Mouse (Mus musculus) intestine, embryonic 15.5 days (tissue): Measurements from ENCODE around the gene Rps6kc1. TPM values are rescaled to one million over a fixed set of nuclear protein-coding genes. Genes with fewer than 3 reads are reported as not detected.

ENCODE experiments used
- ATAC-seq: fragments of 200-750 bp; cut with Nextera tagmentation; 2 replicates; pipeline ENCODE4 v1.8.0; 2017; ENCODE audit warnings: moderate TSS enrichment, moderate library complexity
- H3K27ac ChIP-seq: fragments of 300-500 bp; sonication (generic); 2 replicates; pipeline ENCODE4 v1.5.1; 2015; ENCODE audit warnings: mild to moderate bottlenecking, inconsistent platforms
- H3K27me3 ChIP-seq: fragments of 300-500 bp; sonication (generic); replicated peaks from 2 replicates; pipeline ENCODE4 v1.6.1; 2015; ENCODE audit warnings: inconsistent platforms
- H3K36me3 ChIP-seq: fragments of 300-500 bp; sonication (generic); 2 replicates; pipeline ENCODE4 v1.6.1; 2015; ENCODE audit warnings: inconsistent platforms
- H3K4me1 ChIP-seq: fragments of 300-500 bp; sonication (generic); replicated peaks from 2 replicates; pipeline ENCODE4 v1.6.1; 2015; ENCODE audit warnings: inconsistent platforms
- H3K4me2 ChIP-seq: fragments of 300-500 bp; sonication (generic); replicated peaks from 2 replicates; pipeline ENCODE4 v1.6.1; 2015; ENCODE audit warnings: mild to moderate bottlenecking, inconsistent platforms
- H3K4me3 ChIP-seq: fragments of 300-500 bp; sonication (generic); replicated peaks from 2 replicates; pipeline ENCODE4 v1.5.1; 2015; ENCODE audit warnings: inconsistent platforms
- H3K9ac ChIP-seq: fragments of 300-500 bp; sonication (generic); 2 replicates; pipeline ENCODE4 v1.6.1; 2015; ENCODE audit warnings: inconsistent platforms
- H3K9me3 ChIP-seq: fragments of 300-500 bp; sonication (generic); 2 replicates; pipeline ENCODE4 v1.6.1; 2016; ENCODE audit warnings: inconsistent platforms
- WGBS: fragments of 180-500 bp; shearing (Covaris S2); methylation state at CpG from one replicate; pipeline ENCODE4 v1.1.7; 2015; 5-methylcytosine and 5-hydroxymethylcytosine counted together
- polyA plus RNA-seq: library from polyadenylated mRNA; unstranded; fragments of >200 nt; fragmentation: Nextera tagmentation; extraction: Ambion mirVana; gene quantifications from 2 replicates; pipeline ENCODE4 v1.2.1, GENCODE M21; 2015

Gene Rps6kc1
- polyA plus RNA-seq = 12.1 TPM in 2 replicates

DNA sequence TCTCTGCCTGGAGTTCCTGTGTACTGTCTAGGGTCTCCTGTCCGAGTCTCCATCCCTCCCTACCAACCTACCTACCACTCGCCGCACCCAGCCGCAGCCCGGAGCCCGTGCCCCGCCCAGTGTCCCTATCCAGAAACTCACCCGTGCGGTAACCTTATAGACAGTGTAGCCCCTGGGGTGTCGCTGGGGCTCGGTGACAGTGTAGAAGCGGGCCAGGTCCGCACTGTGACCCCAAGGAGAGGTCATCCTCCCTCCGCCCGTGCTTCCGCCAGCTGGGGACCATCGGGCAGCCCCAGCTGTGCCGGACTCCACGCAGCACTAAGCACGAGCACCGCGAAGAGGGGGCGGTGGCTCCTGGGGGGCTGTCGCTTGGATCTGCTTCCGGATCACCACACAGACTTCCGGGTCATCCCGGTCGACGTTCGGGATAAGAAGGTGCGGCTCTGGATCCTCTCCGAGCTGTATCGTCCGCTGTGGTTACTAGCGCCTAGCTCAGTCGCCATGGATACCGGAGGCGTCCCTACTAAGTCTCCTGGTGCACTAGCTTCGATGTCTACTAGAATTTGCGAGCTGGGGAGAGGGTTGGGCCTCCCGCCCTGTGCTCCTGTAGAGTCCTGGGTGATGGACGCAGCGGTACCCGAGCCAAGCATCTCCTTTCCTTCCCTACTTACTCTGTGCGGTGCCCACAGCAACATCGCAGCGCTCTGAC is at the start of gene Rps6kc1:
Gene Rps6kc1 (minus strand): TSS at position 356 of the 709 bp plus-strand sequence.
- peak; percentile 95 for ATAC-seq
- no peaks in the 10 kb centered on the region for H3K36me3 ChIP-seq
- H3K27ac ChIP-seq = peak within 1 kb of the TSS; percentile 54
- no peaks in the 10 kb centered on the region for H3K27me3 ChIP-seq
- peak within 1 kb of the TSS; percentile 80 for H3K9ac ChIP-seq
- peak within 1 kb of the TSS; percentile 85 for H3K4me3 ChIP-seq
- no peaks in the 10 kb centered on the region for H3K9me3 ChIP-seq
- peaks cover 10% of the 10 kb centered on the region for H3K4me1 ChIP-seq
- under 1% methylated on average over 47 of the region's 47 CpGs for WGBS
- H3K4me2 ChIP-seq = peak within 1 kb of the TSS; percentile 90

DNA sequence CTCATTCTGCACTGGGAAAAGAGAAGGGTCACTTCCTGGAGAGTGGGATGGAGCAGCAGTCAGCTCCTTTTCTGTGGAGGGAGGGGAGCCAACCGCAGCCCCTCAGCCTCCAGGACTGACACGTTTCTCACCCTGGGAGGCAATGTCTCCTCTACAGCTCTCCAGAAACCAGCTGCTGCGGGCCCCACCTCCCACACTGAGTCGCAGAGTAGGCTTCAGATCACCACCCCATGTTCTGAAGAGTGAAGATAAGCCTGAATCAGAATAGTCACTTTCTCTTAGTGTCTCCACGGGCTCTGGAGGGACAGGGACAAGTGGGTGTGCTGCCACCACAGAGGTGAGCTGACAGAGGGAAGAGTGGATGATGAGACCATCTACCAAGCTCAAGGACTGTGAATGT is 47.3 kb upstream of the Rps6kc1 start:
- H3K27ac ChIP-seq = no peak overlapping the region
- no peak overlapping the region for H3K4me3 ChIP-seq
- no peaks in the 10 kb centered on the region for H3K9me3 ChIP-seq
- no peak for ATAC-seq
- H3K27me3 ChIP-seq = no peaks in the 10 kb centered on the region
- no peak overlapping the region for H3K9ac ChIP-seq
- no peaks in the 10 kb centered on the region for H3K4me1 ChIP-seq
- H3K4me2 ChIP-seq = no peak overlapping the region
- peaks cover 11% of the 10 kb centered on the region; the same call in 1 of the 2 replicates for H3K36me3 ChIP-seq
- WGBS = 77% methylated on average over 5 of the region's 5 CpGs

DNA sequence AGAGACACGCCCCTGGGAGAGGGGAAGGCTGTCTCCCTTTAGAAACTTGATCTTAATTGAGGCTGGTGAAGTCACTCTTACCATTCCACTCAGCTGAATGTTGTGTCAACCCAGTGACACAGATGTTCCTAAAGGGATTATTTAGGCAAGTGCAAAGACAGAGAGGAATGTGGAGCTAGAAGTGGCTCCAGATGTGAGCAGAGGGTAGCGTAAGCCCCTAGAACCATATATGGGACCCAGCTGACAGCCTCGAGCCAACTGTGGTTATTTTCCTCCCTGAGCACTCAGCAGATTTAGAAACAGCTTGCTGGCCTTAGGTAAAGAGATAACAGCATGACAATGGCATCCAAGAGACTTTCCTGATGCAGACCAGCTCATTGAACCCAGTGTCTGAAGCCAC is 41.4 kb upstream of the Rps6kc1 start:
- Histone ChIP-seq H3K9me3 (no peaks in the 10 kb centered on the region), H3K27me3 (no peaks in the 10 kb centered on the region), H3K36me3 (peaks cover 17% of the 10 kb centered on the region; the same call in 1 of the 2 replicates), H3K9ac (no peak overlapping the region), H3K4me3 (no peak overlapping the region), H3K27ac (no peak overlapping the region), H3K4me2 (no peak overlapping the region), H3K4me1 (no peaks in the 10 kb centered on the region)
- WGBS = 68% methylated on average over 3 of the region's 3 CpGs
- no peak for ATAC-seq

DNA sequence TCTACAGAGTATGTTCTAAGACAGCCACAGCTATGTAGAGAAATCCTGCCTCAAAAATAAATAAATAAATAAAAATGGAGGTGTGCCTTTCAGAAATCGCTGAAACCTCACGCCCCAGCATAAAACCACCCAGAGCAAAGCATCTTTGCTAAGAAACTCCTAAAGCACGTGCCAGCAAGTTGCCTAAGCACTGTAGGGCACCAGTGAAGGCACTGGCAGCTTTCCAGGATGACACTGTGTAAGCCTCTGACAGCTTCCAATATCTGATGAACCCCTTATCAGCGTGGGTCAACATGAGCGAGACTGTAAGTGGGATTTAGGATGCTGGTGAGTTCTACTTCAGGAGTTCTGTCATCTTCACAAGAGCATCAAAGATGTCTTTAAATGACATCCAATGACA is 39.4 kb upstream of the Rps6kc1 start:
- Histone ChIP-seq H3K36me3 (peaks cover 11% of the 10 kb centered on the region; the same call in 1 of the 2 replicates), H3K27ac (no peak overlapping the region), H3K4me2 (no peak overlapping the region), H3K9me3 (no peaks in the 10 kb centered on the region), H3K9ac (no peak overlapping the region), H3K4me1 (no peaks in the 10 kb centered on the region), H3K4me3 (no peak overlapping the region), H3K27me3 (no peaks in the 10 kb centered on the region)
- WGBS = 80% methylated on average over 5 of the region's 5 CpGs
- no peak for ATAC-seq

DNA sequence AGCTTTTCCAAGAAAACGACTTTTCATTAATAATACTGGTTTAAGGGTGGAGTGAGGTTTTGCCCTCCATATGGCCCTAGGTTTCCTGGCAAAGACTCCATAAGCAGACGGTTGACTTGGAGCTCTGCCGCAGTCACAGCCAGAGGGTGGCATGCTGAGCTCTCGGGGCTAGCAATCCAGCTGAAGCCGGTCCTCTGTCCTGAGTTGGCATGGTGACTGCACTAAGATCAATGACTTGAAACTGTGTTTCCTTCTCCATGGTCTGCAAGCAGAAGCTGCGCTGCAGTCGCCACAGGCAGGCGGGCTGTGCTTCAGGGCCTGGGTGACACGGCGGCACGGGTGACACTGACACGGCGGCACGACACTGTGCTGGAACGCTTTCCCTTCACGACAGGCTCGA is 37.3 kb upstream of the Rps6kc1 start:
- no peak for ATAC-seq
- H3K9ac ChIP-seq = no peak overlapping the region
- H3K4me1 ChIP-seq = no peaks in the 10 kb centered on the region
- no peaks in the 10 kb centered on the region for H3K9me3 ChIP-seq
- H3K27ac ChIP-seq = no peak overlapping the region
- no peaks in the 10 kb centered on the region for H3K27me3 ChIP-seq
- H3K36me3 ChIP-seq = peaks cover 12% of the 10 kb centered on the region
- WGBS = 86% methylated on average over 17 of the region's 17 CpGs
- H3K4me3 ChIP-seq = no peak overlapping the region
- H3K4me2 ChIP-seq = no peak overlapping the region

DNA sequence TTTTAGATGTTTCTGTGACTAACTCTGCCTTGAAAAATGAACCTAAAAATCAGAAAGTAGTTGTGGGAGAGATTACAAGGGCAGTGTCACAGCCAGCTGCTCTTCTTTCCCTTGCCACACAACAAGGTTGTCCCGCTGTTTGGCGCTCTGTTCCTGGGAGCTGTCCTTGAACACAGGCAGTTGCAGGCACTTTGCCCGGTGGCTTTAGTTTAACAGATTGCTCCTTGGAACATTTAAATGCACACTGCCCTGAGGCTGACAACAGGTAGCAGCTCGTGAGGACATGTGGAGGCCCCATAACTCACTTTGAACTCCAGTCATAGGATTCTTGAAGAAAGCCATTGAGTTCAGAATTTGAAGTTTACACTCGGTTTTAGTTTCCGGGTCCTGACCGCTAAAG is 36.9 kb upstream of the Rps6kc1 start:
- 83% methylated on average over 7 of the region's 7 CpGs for WGBS
- H3K36me3 ChIP-seq = peaks cover 16% of the 10 kb centered on the region
- no peaks in the 10 kb centered on the region for H3K27me3 ChIP-seq
- ATAC-seq = no peak
- no peak overlapping the region for H3K4me3 ChIP-seq
- H3K4me2 ChIP-seq = no peak overlapping the region
- H3K27ac ChIP-seq = no peak overlapping the region
- no peaks in the 10 kb centered on the region for H3K4me1 ChIP-seq
- H3K9me3 ChIP-seq = no peaks in the 10 kb centered on the region
- H3K9ac ChIP-seq = no peak overlapping the region

DNA sequence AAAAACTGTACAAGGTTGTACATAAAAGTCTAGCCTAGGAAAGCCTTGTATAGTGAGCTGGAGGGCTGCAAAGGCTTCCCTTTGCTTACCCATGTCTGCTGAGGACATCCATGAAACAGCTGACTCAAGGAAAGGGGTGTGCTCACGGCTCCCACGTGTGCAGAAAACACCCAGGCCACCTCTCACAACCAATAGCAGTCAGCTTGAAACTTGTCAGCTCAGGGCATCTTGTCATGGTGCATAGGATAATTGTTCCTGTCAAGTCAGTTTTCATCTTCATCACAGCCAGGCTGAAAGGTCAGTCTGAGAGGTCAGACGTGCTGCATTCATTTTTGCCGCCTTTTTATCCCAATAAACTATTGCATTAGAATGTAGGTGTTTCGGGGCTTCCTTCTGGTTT is 36.4 kb upstream of the Rps6kc1 start:
- ATAC-seq = no peak
- no peaks in the 10 kb centered on the region for H3K4me1 ChIP-seq
- 83% methylated on average over 5 of the region's 5 CpGs for WGBS
- H3K9ac ChIP-seq = no peak overlapping the region
- no peaks in the 10 kb centered on the region for H3K27me3 ChIP-seq
- H3K36me3 ChIP-seq = peaks cover 16% of the 10 kb centered on the region
- H3K4me3 ChIP-seq = no peak overlapping the region
- H3K4me2 ChIP-seq = no peak overlapping the region
- H3K27ac ChIP-seq = no peak overlapping the region
- no peaks in the 10 kb centered on the region for H3K9me3 ChIP-seq

DNA sequence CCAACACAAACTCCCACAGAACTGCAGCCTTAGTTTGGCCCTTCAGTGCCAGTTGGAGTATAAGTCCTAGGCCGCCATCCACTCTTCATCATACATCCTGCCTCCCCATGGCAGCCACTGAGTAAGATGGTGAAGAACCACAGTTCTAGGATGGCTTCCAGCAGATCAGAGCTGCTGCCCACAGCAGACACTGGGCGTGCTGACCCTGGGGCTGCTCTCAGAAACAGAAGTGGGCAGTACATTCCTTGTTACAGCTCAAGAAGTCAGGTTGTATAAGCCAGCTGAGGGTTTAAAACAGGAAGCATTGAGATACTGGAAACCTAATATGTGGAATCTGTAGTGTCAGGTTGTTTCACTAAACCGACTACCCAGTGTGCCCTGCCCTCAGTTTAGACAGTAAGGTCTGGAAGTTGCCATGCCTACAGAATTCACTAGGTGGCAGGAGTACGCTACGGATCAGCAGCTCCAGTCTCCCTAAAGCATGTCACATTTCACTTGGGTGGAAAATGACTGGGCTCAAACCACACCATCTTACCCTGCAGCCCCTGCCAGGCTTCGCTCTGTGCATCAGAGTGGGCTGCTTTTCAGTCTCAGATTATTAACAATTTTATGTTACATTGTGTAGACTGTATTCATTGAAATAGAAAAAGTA is 32.7 kb upstream of the Rps6kc1 start:
- ATAC-seq = peak; percentile 75; the same call in 1 of the 2 replicates
- Histone ChIP-seq H3K27me3 (no peaks in the 10 kb centered on the region), H3K9ac (no peak overlapping the region), H3K27ac (no peak overlapping the region), H3K36me3 (peaks cover 35% of the 10 kb centered on the region), H3K4me1 (no peaks in the 10 kb centered on the region), H3K4me3 (no peak overlapping the region), H3K9me3 (no peaks in the 10 kb centered on the region), H3K4me2 (no peak overlapping the region)
- 48% methylated on average over 6 of the region's 6 CpGs for WGBS

DNA sequence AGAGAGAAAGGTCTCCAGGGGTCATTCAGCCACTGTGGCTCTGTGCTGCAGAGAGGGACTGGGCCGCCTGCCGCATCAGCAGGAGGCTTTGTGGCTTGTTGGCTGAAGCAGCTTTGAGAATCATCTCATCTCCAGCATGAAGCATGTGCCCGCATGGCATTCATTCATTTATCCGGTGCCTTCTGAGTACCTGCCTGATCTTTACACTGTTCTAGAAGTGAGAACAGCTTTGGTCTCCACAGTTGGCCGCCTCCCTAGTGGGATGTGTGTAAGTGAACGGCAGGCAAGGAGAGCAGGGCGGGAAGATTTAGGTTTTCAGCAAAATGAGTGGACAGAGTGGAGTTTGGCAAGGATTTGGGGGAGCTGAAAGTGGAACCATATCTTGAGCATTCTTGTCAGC is 28.2 kb upstream of the Rps6kc1 start:
- H3K27ac ChIP-seq = no peak overlapping the region
- H3K4me3 ChIP-seq = no peak overlapping the region
- H3K27me3 ChIP-seq = no peaks in the 10 kb centered on the region
- peaks cover 35% of the 10 kb centered on the region for H3K36me3 ChIP-seq
- H3K9me3 ChIP-seq = no peaks in the 10 kb centered on the region
- no peak overlapping the region for H3K9ac ChIP-seq
- WGBS = 93% methylated on average over 7 of the region's 7 CpGs
- ATAC-seq = no peak
- H3K4me1 ChIP-seq = no peaks in the 10 kb centered on the region
- H3K4me2 ChIP-seq = no peak overlapping the region

DNA sequence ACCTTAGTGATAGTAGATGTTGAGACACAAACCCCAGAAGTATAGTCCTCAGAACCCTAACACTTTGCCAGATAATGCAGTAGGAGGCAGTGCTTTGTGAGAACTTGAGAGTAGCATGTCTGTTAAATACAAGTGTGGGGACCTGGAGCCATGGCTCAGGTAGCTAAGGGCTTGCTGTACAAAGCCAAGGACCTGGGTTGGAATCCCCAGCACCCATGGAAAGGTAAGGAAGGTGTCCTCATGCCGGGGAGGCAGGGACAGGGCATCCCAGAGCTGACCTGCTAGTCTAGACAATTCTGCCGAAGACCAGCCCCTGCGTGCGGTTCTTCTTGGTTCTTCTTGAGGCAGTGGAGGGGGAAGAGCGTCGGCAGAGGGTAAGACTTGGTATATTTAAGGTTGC is 18.6 kb upstream of the Rps6kc1 start:
- H3K27me3 ChIP-seq = no peaks in the 10 kb centered on the region
- peak overlapping the region; percentile 45 for H3K4me2 ChIP-seq
- WGBS = 40% methylated on average over 6 of the region's 6 CpGs

DNA sequence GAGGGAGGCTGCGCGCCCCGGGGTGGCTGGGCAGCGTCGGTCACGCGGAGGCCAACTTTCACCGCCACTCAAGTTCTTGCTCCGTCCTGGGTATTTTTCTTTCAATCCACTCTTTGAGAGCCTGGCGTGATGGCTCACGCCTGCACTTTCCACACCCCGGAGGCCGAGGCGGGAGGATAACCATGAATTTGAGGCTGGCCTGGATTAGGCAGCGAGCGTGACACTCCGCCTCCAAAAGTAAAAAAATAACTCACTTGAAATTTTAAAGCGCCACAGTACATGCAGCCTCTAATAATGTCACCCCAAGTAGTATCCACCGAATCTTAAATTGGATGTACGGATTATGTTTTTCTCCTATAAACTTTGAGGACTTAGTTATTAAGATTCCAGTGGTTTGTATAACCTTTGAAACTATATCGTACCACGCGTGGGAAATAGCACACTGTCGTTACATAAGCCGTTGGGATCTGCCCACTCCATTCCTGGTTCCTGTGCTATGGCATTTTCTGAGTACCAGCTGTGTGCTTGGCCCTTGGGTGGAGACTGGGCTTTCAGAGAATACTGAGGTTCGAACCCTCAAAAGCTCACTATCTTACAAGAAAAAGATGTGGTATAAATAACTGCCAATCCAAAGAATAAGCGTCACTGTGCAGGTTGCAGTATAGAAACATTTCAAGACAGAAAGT is 17.6 kb upstream of the Rps6kc1 start:
- 4% methylated on average over 27 of the region's 27 CpGs for WGBS
- peak overlapping the region; percentile 99 for H3K27ac ChIP-seq
- peak overlapping the region; percentile 87 for H3K4me3 ChIP-seq
- peak overlapping the region; percentile 92 for H3K9ac ChIP-seq
- ATAC-seq = peak; percentile 30
- H3K9me3 ChIP-seq = no peaks in the 10 kb centered on the region
- peaks cover 5% of the 10 kb centered on the region for H3K36me3 ChIP-seq
- no peaks in the 10 kb centered on the region for H3K27me3 ChIP-seq
- peaks cover 5% of the 10 kb centered on the region for H3K4me1 ChIP-seq
- H3K4me2 ChIP-seq = peak overlapping the region; percentile 72

More for the DNA sequence above, 18.6 kb upstream of the Rps6kc1 start:
- ATAC-seq = no peak
- Histone ChIP-seq H3K27ac (peak overlapping the region; percentile 64), H3K4me3 (0 out of 2 replicates have a peak overlapping the region, but pooled peaks have one; percentile 3), H3K36me3 (peaks cover 14% of the 10 kb centered on the region), H3K9me3 (no peaks in the 10 kb centered on the region), H3K9ac (no peak overlapping the region; the same call in 1 of the 2 replicates), H3K4me1 (peaks cover 5% of the 10 kb centered on the region)

DNA sequence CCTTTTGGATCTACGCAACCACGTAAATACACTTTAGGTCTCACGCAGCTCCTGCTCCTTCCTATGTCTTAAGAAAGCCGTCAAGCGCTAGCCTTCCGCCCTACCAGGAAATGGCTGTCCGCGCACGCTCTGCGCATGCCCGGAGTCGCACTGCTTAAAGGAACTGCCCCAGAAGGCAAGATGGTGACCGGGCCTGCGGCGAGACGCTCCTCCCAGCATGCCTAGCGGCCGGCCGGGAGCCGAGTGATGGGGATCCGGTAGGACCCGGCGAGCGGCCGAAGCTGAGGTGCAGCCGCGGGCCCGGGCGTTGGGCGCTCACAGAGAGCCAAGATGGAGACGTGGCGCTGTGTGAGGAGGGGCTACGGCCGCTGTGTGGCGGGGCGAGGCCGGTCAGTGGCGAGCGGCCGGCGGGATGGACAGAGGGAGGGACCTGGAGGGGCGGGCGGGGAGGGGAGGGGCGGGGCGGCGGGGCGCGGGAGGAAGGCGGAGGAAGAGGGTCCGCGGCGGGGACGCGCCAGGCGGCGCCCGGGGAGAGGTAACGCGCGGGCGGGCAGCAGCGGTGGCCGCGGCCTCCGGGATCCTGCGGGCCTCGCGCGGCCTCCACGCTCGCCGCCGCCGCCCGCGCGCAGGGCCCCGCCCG is 16.9 kb upstream of the Rps6kc1 start:
- H3K27ac ChIP-seq = peak overlapping the region; percentile 99
- peak overlapping the region; percentile 92 for H3K9ac ChIP-seq
- peaks cover 5% of the 10 kb centered on the region for H3K4me1 ChIP-seq
- WGBS = under 1% methylated on average over 59 of the region's 79 CpGs
- H3K4me2 ChIP-seq = peak overlapping the region; percentile 72
- no peaks in the 10 kb centered on the region for H3K36me3 ChIP-seq
- H3K27me3 ChIP-seq = no peaks in the 10 kb centered on the region
- H3K9me3 ChIP-seq = no peaks in the 10 kb centered on the region
- H3K4me3 ChIP-seq = peak overlapping the region; percentile 87
- peak; percentile 97 for ATAC-seq
